Mouse (Mus musculus): ENCODE measurements at regions not wholly inside any gene's neighbourhood (a gene's known extent, or its start where the extent isn't known, plus 50 kb on each side); places are given as distances from the start of the nearest gene placed in this dataset.

DNA sequence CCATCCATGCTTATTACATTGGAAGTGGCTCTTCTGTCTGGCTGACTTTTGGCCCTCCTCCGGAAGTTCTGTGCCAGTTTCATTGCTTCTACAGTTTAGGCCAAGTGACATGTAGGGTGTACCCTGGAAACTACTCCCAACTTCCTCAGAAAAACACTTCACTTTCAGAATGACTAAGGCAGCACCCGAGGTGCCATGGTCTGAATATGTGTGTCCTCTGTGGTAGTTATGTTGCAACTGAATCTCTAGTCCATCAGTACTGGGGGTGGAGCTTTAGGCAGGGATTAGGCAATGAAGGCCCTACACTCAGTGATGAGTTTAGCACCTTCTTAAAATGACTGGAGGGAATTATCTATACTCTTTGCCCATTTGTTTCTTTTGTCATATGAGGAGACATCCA lies 981.0 kb upstream of the Lrrc6 start:
- no peak for ATAC-seq (replicated peaks; ENCODE audit: low FRiP score, poor library complexity, severe bottlenecking)

DNA sequence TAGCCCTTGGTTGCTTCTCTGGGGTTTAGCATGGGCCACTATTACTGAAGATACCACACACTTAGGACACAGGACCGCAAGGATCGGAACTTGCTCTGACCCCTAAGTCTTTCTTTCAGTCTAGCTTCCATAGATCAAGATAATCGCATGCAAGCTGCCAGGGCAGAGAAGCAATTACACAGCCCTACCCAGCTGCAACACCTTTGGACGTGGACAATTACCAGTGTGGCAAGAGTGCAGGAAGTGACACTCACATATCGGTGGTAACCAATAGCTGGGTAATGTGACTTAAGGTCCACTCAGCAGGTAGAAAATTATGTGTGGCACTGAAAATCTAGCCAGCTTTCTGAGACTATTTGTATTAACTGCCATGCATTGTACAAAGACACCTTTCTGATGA lies 973.6 kb upstream of the Lrrc6 start:
- no peak for ATAC-seq (replicated peaks; ENCODE audit: low FRiP score, poor library complexity, severe bottlenecking)

DNA sequence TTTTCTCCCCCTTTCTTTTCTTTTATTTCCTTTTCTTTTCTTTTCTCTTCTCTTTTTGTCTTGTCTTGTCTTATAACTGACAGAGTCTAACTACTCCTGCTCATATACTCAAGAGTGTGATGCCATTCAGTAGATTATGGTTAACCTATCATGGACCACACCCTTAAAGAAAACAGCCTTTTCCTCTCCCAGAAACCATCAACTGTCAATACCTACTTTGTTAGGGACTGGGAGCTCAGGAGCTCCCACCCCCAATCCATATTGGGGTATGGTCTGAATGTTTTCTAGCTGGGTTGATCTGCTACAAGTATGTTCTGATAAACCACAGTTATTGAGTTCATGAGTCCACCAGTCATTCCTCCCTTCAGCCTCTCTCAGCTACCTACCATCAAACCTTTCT lies 972.3 kb upstream of the Lrrc6 start:
- ATAC-seq (replicated peaks; ENCODE audit: low FRiP score, poor library complexity, severe bottlenecking), result no peak

DNA sequence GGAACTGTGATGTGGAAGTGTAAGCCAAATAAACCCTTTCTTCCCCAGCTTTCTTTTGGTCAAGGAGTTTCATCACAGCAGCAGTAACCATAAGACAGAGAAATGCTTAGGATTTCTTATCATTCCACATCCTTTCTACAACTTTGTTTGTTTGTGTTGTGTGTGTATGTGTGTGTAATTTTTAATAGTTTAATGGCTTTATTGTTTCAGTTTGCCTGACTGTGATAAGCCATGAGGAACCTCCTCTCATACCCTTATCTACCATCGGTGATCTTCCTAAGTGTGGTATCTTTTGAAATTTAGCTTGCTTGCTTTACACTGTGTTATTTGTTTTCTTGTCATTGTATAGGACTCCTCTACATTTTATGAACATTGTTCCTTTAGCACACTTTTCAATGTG lies 970.6 kb upstream of the Lrrc6 start:
- no peak for ATAC-seq (replicated peaks; ENCODE audit: low FRiP score, poor library complexity, severe bottlenecking)

DNA sequence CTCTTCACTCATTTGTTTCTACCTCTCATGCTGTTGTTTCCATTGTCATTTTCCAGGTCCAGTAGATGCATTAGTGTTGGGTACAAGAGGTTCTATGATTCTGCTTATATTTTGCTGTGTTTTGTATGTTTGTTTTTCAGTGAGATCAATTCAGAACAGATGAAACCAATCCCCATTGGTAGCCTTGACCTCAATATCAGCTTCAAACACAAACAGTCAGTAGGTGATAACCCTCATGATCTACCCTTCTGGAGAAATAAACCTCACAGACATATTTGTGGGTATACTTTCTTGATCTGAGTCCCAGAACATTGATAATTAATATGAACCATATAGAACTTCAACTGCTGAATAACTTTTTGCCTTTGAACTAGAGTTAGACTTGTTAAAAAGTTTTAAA lies 969.3 kb upstream of the Lrrc6 start:
- ATAC-seq (replicated peaks; ENCODE audit: low FRiP score, poor library complexity, severe bottlenecking), result no peak

GRCm38 (mm10) chr15:67467404-67468345 lies 967.0 kb upstream of the Lrrc6 start:
- no peak for ATAC-seq (replicated peaks; ENCODE audit: low FRiP score, poor library complexity, severe bottlenecking)

DNA sequence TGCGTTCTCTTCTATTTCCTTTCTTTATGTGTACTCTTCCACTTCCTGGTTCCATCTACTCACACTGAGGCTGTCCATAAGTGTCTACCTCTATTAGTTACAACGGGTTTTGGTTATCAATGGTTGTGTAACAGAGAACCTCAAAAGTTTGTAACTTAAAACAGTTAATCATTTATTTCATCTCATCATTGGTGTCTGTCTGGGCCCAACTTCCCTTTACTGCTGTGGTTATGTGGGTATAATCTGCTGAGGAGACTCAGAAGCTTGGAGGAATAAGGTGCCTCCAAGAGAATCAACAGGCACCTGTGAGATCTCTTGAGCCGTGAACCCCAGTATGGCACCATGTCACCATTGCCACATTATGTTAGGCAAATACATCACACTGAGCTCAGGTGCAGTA lies 962.2 kb upstream of the Lrrc6 start:
- ATAC-seq (replicated peaks; ENCODE audit: low FRiP score, poor library complexity, severe bottlenecking), result no peak

DNA sequence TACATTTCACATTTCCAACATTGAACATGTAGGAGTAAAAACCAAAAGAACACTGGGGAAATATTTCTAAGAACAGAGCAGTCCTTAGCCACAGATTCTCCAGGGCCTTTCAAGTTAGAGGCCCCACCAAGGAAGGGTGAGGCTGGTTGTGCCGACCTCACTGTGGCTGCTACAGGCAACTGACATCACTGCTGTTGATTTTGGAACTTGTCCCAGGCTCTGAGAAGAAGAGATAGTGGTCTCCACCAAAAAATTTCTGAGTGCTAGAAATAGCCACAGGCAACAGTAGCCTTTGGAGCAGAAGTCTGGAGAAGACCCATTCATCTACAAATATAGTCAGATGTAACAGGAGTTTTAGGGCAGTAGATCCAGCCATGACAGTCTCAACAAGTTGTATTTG lies 959.7 kb upstream of the Lrrc6 start:
- 0 out of 2 replicates have a peak, but pooled peaks have one; percentile 59 for ATAC-seq (replicated peaks; ENCODE audit: low FRiP score, poor library complexity, severe bottlenecking)

- peak; percentile 71; the same call in 1 of the 2 replicates for ATAC-seq (replicated peaks; ENCODE audit: low FRiP score, poor library complexity, severe bottlenecking)
These were observed 933.6 kb upstream of the Lrrc6 start for GRCm38 (mm10) chr15:67434284-67434683.

- no peak for ATAC-seq (replicated peaks; ENCODE audit: low FRiP score, poor library complexity, severe bottlenecking)
These were observed 923.2 kb upstream of the Lrrc6 start for GRCm38 (mm10) chr15:67423922-67424321.

GRCm38 (mm10) chr15:67422277-67422953 lies 921.7 kb upstream of the Lrrc6 start:
- no peak for ATAC-seq (replicated peaks; ENCODE audit: low FRiP score, poor library complexity, severe bottlenecking)

GRCm38 (mm10) chr15:67420776-67421175 lies 920.1 kb upstream of the Lrrc6 start:
- ATAC-seq (replicated peaks; ENCODE audit: low FRiP score, poor library complexity, severe bottlenecking), result no peak

DNA sequence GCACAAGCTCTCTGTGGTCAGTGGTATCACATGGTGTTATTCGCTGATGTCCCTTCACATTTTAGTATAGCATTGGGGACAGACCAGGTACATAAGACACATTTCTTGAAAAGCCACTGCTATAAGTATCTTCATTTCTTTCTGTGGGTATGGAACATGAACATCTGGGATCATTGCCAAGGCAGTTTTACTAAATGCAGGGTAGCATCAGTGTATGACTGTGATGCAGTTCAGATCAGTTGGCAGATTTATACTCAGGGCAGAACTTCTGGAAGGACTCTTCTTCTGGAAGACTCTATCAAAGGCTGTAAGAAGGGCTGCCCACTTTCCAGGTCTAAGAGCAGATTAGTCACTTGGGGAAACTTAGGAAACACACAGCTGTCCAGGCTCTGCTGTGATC lies 919.0 kb upstream of the Lrrc6 start:
- no peak for ATAC-seq (replicated peaks; ENCODE audit: low FRiP score, poor library complexity, severe bottlenecking)

- no peak for ATAC-seq (replicated peaks; ENCODE audit: low FRiP score, poor library complexity, severe bottlenecking)
These were observed 917.0 kb upstream of the Lrrc6 start for GRCm38 (mm10) chr15:67417742-67418163.

GRCm38 (mm10) chr15:67415840-67416239 lies 915.1 kb upstream of the Lrrc6 start:
- ATAC-seq (replicated peaks; ENCODE audit: low FRiP score, poor library complexity, severe bottlenecking), result no peak

- ATAC-seq (replicated peaks; ENCODE audit: low FRiP score, poor library complexity, severe bottlenecking), result no peak
These were observed 913.7 kb upstream of the Lrrc6 start for GRCm38 (mm10) chr15:67414371-67414930.

DNA sequence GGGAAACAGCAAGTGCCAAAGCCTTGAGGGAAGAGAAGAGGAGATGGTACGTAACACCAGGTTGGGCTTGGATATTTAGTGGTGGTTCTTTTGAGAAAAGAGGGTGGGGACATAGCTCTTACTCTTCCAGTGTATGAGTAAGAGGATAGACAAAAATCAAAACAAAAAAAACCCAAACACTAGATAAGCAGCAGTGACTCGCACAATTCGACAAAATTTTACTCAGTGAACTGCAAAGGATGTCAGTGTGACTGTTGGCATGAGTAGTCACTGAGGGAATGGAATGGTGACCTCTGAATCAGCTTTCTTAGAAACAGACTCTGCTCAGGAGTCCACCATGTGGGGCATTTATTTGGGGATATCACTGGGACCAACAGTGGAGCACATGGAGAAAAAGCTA lies 912.9 kb upstream of the Lrrc6 start:
- ATAC-seq (replicated peaks; ENCODE audit: low FRiP score, poor library complexity, severe bottlenecking), result no peak

- ATAC-seq (replicated peaks; ENCODE audit: low FRiP score, poor library complexity, severe bottlenecking), result no peak
These were observed 911.7 kb upstream of the Lrrc6 start for GRCm38 (mm10) chr15:67412394-67412793.

DNA sequence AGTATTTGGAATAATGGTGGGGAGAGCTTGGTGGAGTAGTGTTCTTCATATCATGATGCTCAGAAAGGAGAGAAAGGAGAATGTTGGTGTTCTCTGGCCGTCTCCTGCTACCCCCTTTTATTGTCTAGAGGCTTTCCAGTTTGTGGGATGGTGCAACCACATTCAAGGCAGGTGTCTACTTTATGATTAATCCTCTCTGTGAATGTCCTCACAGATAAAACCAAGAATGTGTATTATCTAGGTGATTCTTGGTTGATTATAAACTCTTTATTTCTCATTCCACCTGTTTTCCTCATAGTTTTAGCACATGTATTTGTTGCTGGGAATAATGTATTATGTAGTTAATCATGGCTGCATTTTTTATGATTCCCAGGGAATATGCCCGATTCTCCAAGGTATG lies 910.9 kb upstream of the Lrrc6 start:
- no peak for ATAC-seq (replicated peaks; ENCODE audit: low FRiP score, poor library complexity, severe bottlenecking)

DNA sequence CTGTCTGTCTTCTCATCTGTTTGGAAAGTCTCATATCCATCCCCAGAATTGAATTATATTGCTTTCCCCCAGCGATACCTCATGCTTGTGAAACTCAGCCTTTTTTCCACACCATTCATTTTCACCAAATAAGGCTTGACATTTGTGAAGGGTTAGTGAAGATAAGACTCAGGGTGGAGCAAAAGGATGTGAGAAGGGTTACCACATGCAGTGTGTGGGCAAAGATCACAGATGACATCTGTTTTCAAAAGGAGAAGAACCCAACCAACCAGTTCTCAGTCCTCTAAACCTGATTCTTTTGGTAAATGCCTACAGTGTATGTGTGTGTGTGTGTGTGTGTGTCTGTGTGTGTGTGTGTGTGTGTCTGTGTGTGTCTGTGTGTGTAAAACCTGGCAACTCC lies 909.3 kb upstream of the Lrrc6 start:
- ATAC-seq (replicated peaks; ENCODE audit: low FRiP score, poor library complexity, severe bottlenecking), result no peak

Measured in erythroid progenitor cell, adult 5-6 weeks (primary cell).